Mouse (Mus musculus): ENCODE measurements around the gene Tmub2. TPM values are rescaled to one million over a fixed set of nuclear protein-coding genes. Genes with fewer than 3 reads are reported as not detected.

Gene Tmub2
- total RNA-seq, 2 experiments from 2014 or later = 13.9 to 15.7 TPM

- no peak for TF ChIP-seq CTCF (IDR thresholded peaks at IDR 0.05)
- intact Hi-C loops (cut with DNase I) = no loop called here
Measured at GRCm38 (mm10) chr11:102285095-102285834, 534 bp downstream of the Tmub2 start.

GRCm38 (mm10) chr11:102287485-102287884, 2.8 kb downstream of the Tmub2 start:
- intact Hi-C loops (cut with DNase I) = no loop called here
- no peak for TF ChIP-seq CTCF (IDR thresholded peaks at IDR 0.05)

More at GRCm38 (mm10) chr11:102285095-102285834, 534 bp downstream of the Tmub2 start:
- Histone ChIP-seq H3K27ac (peak overlapping the region; percentile 86), H3K4me3 (peak overlapping the region; percentile 91)
- DNase-seq = no peak

GRCm38 (mm10) chr11:102288027-102288804, 3.5 kb downstream of the Tmub2 start:
- no peak for DNase-seq
- Histone ChIP-seq H3K4me3 (no peak overlapping the region), H3K27ac (peak overlapping the region; percentile 38)
- TF ChIP-seq CTCF (IDR thresholded peaks at IDR 0.05) = no peak
- intact Hi-C loops (cut with DNase I) = no loop called here

More at GRCm38 (mm10) chr11:102287485-102287884, 2.8 kb downstream of the Tmub2 start:
- no peak for DNase-seq
- Histone ChIP-seq H3K27ac (no peak overlapping the region), H3K4me3 (no peak overlapping the region)

GRCm38 (mm10) chr11:102288913-102289312, 4.2 kb downstream of the Tmub2 start:
- peak; percentile 59 for DNase-seq
- intact Hi-C loops (cut with DNase I) = no loop called here
- Histone ChIP-seq H3K4me3 (no peak overlapping the region), H3K27ac (peak overlapping the region; percentile 38)
- no peak for TF ChIP-seq CTCF (IDR thresholded peaks at IDR 0.05)

GRCm38 (mm10) chr11:102289511-102290100, 4.9 kb downstream of the Tmub2 start:
- H3K27ac ChIP-seq = no peak overlapping the region
- no peak overlapping the region for H3K4me3 ChIP-seq
- intact Hi-C loops (cut with DNase I) = loop anchor here (10.0 kb wide), 1 partner anchor 265 kb away; the partner anchor contains the start of gene Gpatch8
- no peak for TF ChIP-seq CTCF (IDR thresholded peaks at IDR 0.05)
- DNase-seq = no peak

- no peak for DNase-seq
- Histone ChIP-seq H3K4me3 (no peak overlapping the region), H3K27ac (no peak overlapping the region)
- intact Hi-C loops (cut with DNase I) = loop anchor here (10.0 kb wide), 1 partner anchor 265 kb away; the partner anchor contains the start of gene Gpatch8
- no peak for TF ChIP-seq CTCF (IDR thresholded peaks at IDR 0.05)
Measured at GRCm38 (mm10) chr11:102290141-102290540, 5.4 kb downstream of the Tmub2 start.

GRCm38 (mm10) chr11:102291051-102291535, 6.4 kb downstream of the Tmub2 start:
- H3K27ac ChIP-seq = no peak overlapping the region
- no peak for TF ChIP-seq CTCF (IDR thresholded peaks at IDR 0.05)
- intact Hi-C loops (cut with DNase I) = loop anchor here (10.0 kb wide), 1 partner anchor 264 kb away; the partner anchor contains the start of gene Gpatch8
- no peak for DNase-seq
- no peak overlapping the region for H3K4me3 ChIP-seq

GRCm38 (mm10) chr11:102293971-102294370, 9.2 kb downstream of the Tmub2 start:
- no peak for DNase-seq
- H3K4me3 ChIP-seq = no peak overlapping the region
- no peak overlapping the region for H3K27ac ChIP-seq
- TF ChIP-seq CTCF (IDR thresholded peaks at IDR 0.05) = no peak
- intact Hi-C loops (cut with DNase I) = loop anchor here (10.0 kb wide), 1 partner anchor 261 kb away; the partner anchor contains the start of gene Gpatch8

- H3K4me3 ChIP-seq = no peak overlapping the region
- no peak for TF ChIP-seq CTCF (IDR thresholded peaks at IDR 0.05)
- no peak for DNase-seq
- H3K27ac ChIP-seq = peak overlapping the region; percentile 98; the same call in 1 of the 2 replicates
- intact Hi-C loops (cut with DNase I) = loop anchor here (10.0 kb wide), 1 partner anchor 260 kb away; the partner anchor contains the start of gene Gpatch8
Measured at GRCm38 (mm10) chr11:102294416-102294815, 9.7 kb downstream of the Tmub2 start.

- peak; percentile 21; the same call in 1 of the 2 replicates for TF ChIP-seq CTCF (IDR thresholded peaks at IDR 0.05)
- peak overlapping the region; percentile 91 for H3K4me3 ChIP-seq
- H3K27ac ChIP-seq = peak overlapping the region; percentile 98
- intact Hi-C loops (cut with DNase I) = loop anchor here (10.0 kb wide), 1 partner anchor 260 kb away; the partner anchor contains the start of gene Gpatch8
- DNase-seq = no peak
Measured at GRCm38 (mm10) chr11:102294887-102295597, 10.3 kb downstream of the Tmub2 start.

GRCm38 (mm10) chr11:102295598-102296471, 11.1 kb downstream of the Tmub2 start:
- Histone ChIP-seq H3K4me3 (peak overlapping the region; percentile 91), H3K27ac (peak overlapping the region; percentile 98)
- peak; percentile 71 for DNase-seq
- intact Hi-C loops (cut with DNase I) = loop anchor here (10.0 kb wide), 1 partner anchor 259 kb away; the partner anchor contains the start of gene Gpatch8
- no peak for TF ChIP-seq CTCF (IDR thresholded peaks at IDR 0.05)

All from gastrocnemius, adult 2 months (tissue).